Mouse (Mus musculus): ENCODE measurements around the gene Cts7.

Gene Cts7

DNA sequence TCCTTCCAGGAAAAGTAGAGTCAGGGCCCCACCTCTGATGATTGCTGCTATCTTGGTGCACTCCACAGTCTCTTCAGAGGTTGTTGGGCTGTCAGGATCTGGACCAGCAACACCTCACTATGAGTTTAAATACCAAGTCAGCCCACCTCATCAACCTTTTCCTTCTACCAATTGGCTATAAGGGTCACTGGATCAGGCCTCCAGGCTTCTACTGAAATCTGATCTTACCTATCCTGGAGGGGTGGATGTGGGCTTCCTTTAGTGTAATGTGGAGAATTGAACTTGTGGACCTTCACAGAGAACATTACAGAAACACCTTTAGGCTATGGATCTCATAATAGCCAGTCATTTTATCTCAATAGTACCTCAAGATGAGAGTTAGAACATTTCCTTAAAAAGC is at the start of gene Cts7:
Gene Cts7 (minus strand): TSS at position 101 of the 400 bp plus-strand sequence.
- no peak for DNase-seq

Data from cerebellum, postnatal 14 days (tissue).